Mouse (Mus musculus) lung, postnatal 0 days (tissue): ENCODE results near the gene Tnfrsf21. TPM values are rescaled to one million over a fixed set of nuclear protein-coding genes. Genes with fewer than 3 reads are reported as not detected.
A peak's percentile ranks its signal among the peaks of the same experiment; 100 is the strongest.

Experiments
- ATAC-seq: fragments of 200-750 bp; cut with Nextera tagmentation; 2 replicates; pipeline ENCODE4 v1.8.0; 2017; ENCODE audit warnings: moderate library complexity
- DNase-seq: peaks from one replicate; pipeline ENCODE4 v3.0.0-alpha.2; 2016; ENCODE audit warnings: low spot score
- H3K27ac ChIP-seq: fragments of 300-500 bp; sonication (generic); 2 replicates; pipeline ENCODE4 v1.5.1; 2014; ENCODE audit warnings: antibody characterized with exemption, mild to moderate bottlenecking, low read length, mixed read lengths
- H3K27me3 ChIP-seq: fragments of 300-500 bp; sonication (generic); replicated peaks from 2 replicates; pipeline ENCODE4 v1.6.1; 2014; ENCODE audit warnings: low read length, mixed read lengths; ENCODE audit not compliant: insufficient read depth
- H3K36me3 ChIP-seq: fragments of 300-500 bp; sonication (generic); 2 replicates; pipeline ENCODE4 v1.6.1; 2014; ENCODE audit warnings: low read length, mixed read lengths; ENCODE audit not compliant: insufficient read depth
- H3K4me1 ChIP-seq: fragments of 300-500 bp; sonication (generic); 2 replicates; pipeline ENCODE4 v1.6.1; 2014; ENCODE audit warnings: antibody characterized with exemption, low read depth, low read length, mixed read lengths; ENCODE audit not compliant: insufficient read depth
- H3K4me2 ChIP-seq: fragments of 300-500 bp; sonication (generic); replicated peaks from 2 replicates; pipeline ENCODE4 v1.6.1; 2014; ENCODE audit warnings: low read depth, mild to moderate bottlenecking, low read length, moderate library complexity, mixed read lengths
- H3K4me3 ChIP-seq: fragments of 300-500 bp; sonication (generic); 2 replicates; pipeline ENCODE4 v1.5.1; 2014; ENCODE audit warnings: low read depth, low read length
- H3K9ac ChIP-seq: fragments of 300-500 bp; sonication (generic); replicated peaks from 2 replicates; pipeline ENCODE4 v1.6.1; 2014; ENCODE audit warnings: low read depth, mild to moderate bottlenecking
- H3K9me3 ChIP-seq: fragments of 300-500 bp; sonication (generic); 2 replicates; pipeline ENCODE4 v1.6.1; 2016; ENCODE audit warnings: low read length, mixed read lengths
- CTCF ChIP-seq: IDR thresholded peaks from 2 replicates; pipeline ENCODE4 v1.5.1; 2016; ENCODE audit warnings: antibody characterized with exemption, mild to moderate bottlenecking
- EP300 ChIP-seq: IDR thresholded peaks from 2 replicates; pipeline ENCODE4 v1.6.1; 2016; ENCODE audit warnings: antibody characterized with exemption, mild to moderate bottlenecking, control low read depth
- WGBS: fragments of 180-500 bp; shearing (Covaris S2); extraction: QIAGEN DNeasy Blood & Tissue Kit; methylation state at CpG from one replicate; pipeline ENCODE4 v1.1.7; 2014; 5-methylcytosine and 5-hydroxymethylcytosine counted together
- polyA plus RNA-seq: library from polyadenylated mRNA; unstranded; fragments of >200 nt; fragmentation: Nextera tagmentation; extraction: Ambion mirVana; gene quantifications from 2 replicates; pipeline ENCODE4 v1.2.1, GENCODE M21; 2015

Tnfrsf21 gene
- polyA plus RNA-seq, 1 experiment from 2014 or later: 40.2 TPM

- H3K27me3 ChIP-seq: no peaks in the 10 kb centered on the region
- peak; percentile 69 for DNase-seq
- no peak overlapping the region for H3K4me3 ChIP-seq
- peak overlapping the region; percentile 59 for H3K27ac ChIP-seq
- H3K36me3 ChIP-seq: no peaks in the 10 kb centered on the region
- 49% methylated on average over 2 of the region's 2 CpGs for WGBS
- H3K9ac ChIP-seq: no peak overlapping the region
- ATAC-seq: peak; percentile 40
- H3K9me3 ChIP-seq: no peaks in the 10 kb centered on the region
- peaks cover 6% of the 10 kb centered on the region; the same call in 1 of the 2 replicates for H3K4me1 ChIP-seq
- TF ChIP-seq CTCF: no peak
- TF ChIP-seq EP300: peak; percentile 39; the same call in 1 of the 2 replicates
- H3K4me2 ChIP-seq: no peak overlapping the region
Observed at GRCm38 (mm10) chr17:43070946-43071345, 54.6 kb downstream of the Tnfrsf21 start.

- DNase-seq: peak; percentile 82
- TF ChIP-seq CTCF (no peak), EP300 (no peak)
- Histone ChIP-seq H3K4me1 (peaks cover 8% of the 10 kb centered on the region; the same call in 1 of the 2 replicates), H3K27me3 (no peaks in the 10 kb centered on the region), H3K36me3 (no peaks in the 10 kb centered on the region), H3K9me3 (no peaks in the 10 kb centered on the region), H3K4me2 (no peak overlapping the region), H3K27ac (peak overlapping the region; percentile 60; the same call in 1 of the 2 replicates), H3K9ac (no peak overlapping the region), H3K4me3 (no peak overlapping the region)
- 59% methylated on average over 11 of the region's 11 CpGs for WGBS
- ATAC-seq: peak; percentile 61
Observed at GRCm38 (mm10) chr17:43072142-43072786, 55.9 kb downstream of the Tnfrsf21 start.

GRCm38 (mm10) chr17:43072787-43073148 lies 56.4 kb downstream of the Tnfrsf21 start:
- Histone ChIP-seq H3K4me1 (peaks cover 13% of the 10 kb centered on the region; the same call in 1 of the 2 replicates), H3K9ac (no peak overlapping the region), H3K27ac (peak overlapping the region; percentile 60), H3K4me3 (no peak overlapping the region), H3K27me3 (no peaks in the 10 kb centered on the region), H3K4me2 (no peak overlapping the region), H3K36me3 (no peaks in the 10 kb centered on the region), H3K9me3 (no peaks in the 10 kb centered on the region)
- ATAC-seq (peak; percentile 54), DNase-seq (peak; percentile 73)
- no peak for TF ChIP-seq CTCF
- no peak for TF ChIP-seq EP300
- 39% methylated on average over 5 of the region's 5 CpGs for WGBS

- no peak for DNase-seq
- Histone ChIP-seq H3K27ac (no peak overlapping the region), H3K36me3 (no peaks in the 10 kb centered on the region), H3K9me3 (no peaks in the 10 kb centered on the region), H3K4me1 (peaks cover 14% of the 10 kb centered on the region; the same call in 1 of the 2 replicates), H3K4me2 (no peak overlapping the region), H3K27me3 (no peaks in the 10 kb centered on the region), H3K9ac (no peak overlapping the region), H3K4me3 (no peak overlapping the region)
- WGBS: 80% methylated on average over 5 of the region's 5 CpGs
- ATAC-seq: no peak
- TF ChIP-seq CTCF: no peak
- TF ChIP-seq EP300: no peak
Observed at GRCm38 (mm10) chr17:43074391-43074790, 58.0 kb downstream of the Tnfrsf21 start.

GRCm38 (mm10) chr17:43075100-43075499 lies 58.7 kb downstream of the Tnfrsf21 start:
- Histone ChIP-seq H3K27me3 (no peaks in the 10 kb centered on the region), H3K9ac (no peak overlapping the region), H3K4me1 (peaks cover 14% of the 10 kb centered on the region; the same call in 1 of the 2 replicates), H3K36me3 (no peaks in the 10 kb centered on the region), H3K27ac (no peak overlapping the region), H3K4me2 (no peak overlapping the region), H3K9me3 (no peaks in the 10 kb centered on the region), H3K4me3 (no peak overlapping the region)
- TF ChIP-seq CTCF (no peak), EP300 (no peak)
- 64% methylated on average over 8 of the region's 8 CpGs for WGBS
- DNase-seq: peak; percentile 48
- no peak for ATAC-seq

- Histone ChIP-seq H3K27me3 (no peaks in the 10 kb centered on the region), H3K4me2 (no peak overlapping the region), H3K36me3 (no peaks in the 10 kb centered on the region), H3K4me1 (peaks cover 11% of the 10 kb centered on the region; the same call in 1 of the 2 replicates), H3K9ac (no peak overlapping the region), H3K9me3 (no peaks in the 10 kb centered on the region), H3K4me3 (no peak overlapping the region), H3K27ac (peak overlapping the region; percentile 54)
- TF ChIP-seq EP300: no peak
- no peak for TF ChIP-seq CTCF
- 50% methylated on average over 8 of the region's 8 CpGs for WGBS
- DNase-seq (peak; percentile 46), ATAC-seq (peak; percentile 27; the same call in 1 of the 2 replicates)
Observed at GRCm38 (mm10) chr17:43075937-43076336, 59.6 kb downstream of the Tnfrsf21 start.
